Mouse (Mus musculus): ENCODE measurements at regions not wholly inside any gene's neighbourhood (a gene's known extent, or its start where the extent isn't known, plus 50 kb on each side); places are given as distances from the start of the nearest gene placed in this dataset.

- DNase-seq = no peak
These were observed 293.2 kb upstream of the Jmjd1c start for GRCm38 (mm10) chr10:66802691-66803090.

- peak; percentile 56 for DNase-seq
These were observed 288.5 kb upstream of the Jmjd1c start for GRCm38 (mm10) chr10:66807261-66807968.

GRCm38 (mm10) chr10:66812515-66813260, 283.2 kb upstream of the Jmjd1c start:
- no peak for DNase-seq

GRCm38 (mm10) chr10:66813850-66814564, 281.9 kb upstream of the Jmjd1c start:
- no peak for DNase-seq

- DNase-seq = peak; percentile 66
These were observed 281.2 kb upstream of the Jmjd1c start for GRCm38 (mm10) chr10:66814565-66815201.

GRCm38 (mm10) chr10:66815951-66816350, 280.0 kb upstream of the Jmjd1c start:
- no peak for DNase-seq

GRCm38 (mm10) chr10:66816776-66817175, 279.1 kb upstream of the Jmjd1c start:
- DNase-seq = no peak

- peak; percentile 12 for DNase-seq
These were observed 278.0 kb upstream of the Jmjd1c start for GRCm38 (mm10) chr10:66817876-66818275.

GRCm38 (mm10) chr10:66819517-66819916, 276.4 kb upstream of the Jmjd1c start:
- no peak for DNase-seq

GRCm38 (mm10) chr10:66825737-66826136, 270.2 kb upstream of the Jmjd1c start:
- no peak for DNase-seq

GRCm38 (mm10) chr10:66826327-66826726, 269.6 kb upstream of the Jmjd1c start:
- DNase-seq = no peak

GRCm38 (mm10) chr10:66834974-66835373, 261.0 kb upstream of the Jmjd1c start:
- DNase-seq = no peak

GRCm38 (mm10) chr10:66839058-66839457, 256.9 kb upstream of the Jmjd1c start:
- no peak for DNase-seq

GRCm38 (mm10) chr10:66843258-66843657, 252.7 kb upstream of the Jmjd1c start:
- no peak for DNase-seq

- DNase-seq = no peak
These were observed 247.1 kb upstream of the Jmjd1c start for GRCm38 (mm10) chr10:66848778-66849177.

GRCm38 (mm10) chr10:66849681-66850080, 246.2 kb upstream of the Jmjd1c start:
- DNase-seq = peak; percentile 29

GRCm38 (mm10) chr10:66850972-66851478, 244.9 kb upstream of the Jmjd1c start:
- no peak for DNase-seq

GRCm38 (mm10) chr10:66851841-66852240, 244.1 kb upstream of the Jmjd1c start:
- DNase-seq = no peak

GRCm38 (mm10) chr10:66852708-66853107, 243.2 kb upstream of the Jmjd1c start:
- no peak for DNase-seq

- DNase-seq = peak; percentile 87
These were observed 242.7 kb upstream of the Jmjd1c start for GRCm38 (mm10) chr10:66853258-66853657.

GRCm38 (mm10) chr10:66854895-66855294, 241.0 kb upstream of the Jmjd1c start:
- DNase-seq = no peak

GRCm38 (mm10) chr10:66857330-66857729, 238.6 kb upstream of the Jmjd1c start:
- no peak for DNase-seq
